Mouse (Mus musculus): Measurements from ENCODE around the gene Dut. TPM values are rescaled to one million over a fixed set of nuclear protein-coding genes. Genes with fewer than 3 reads are reported as not detected.

The Dut gene
- 176 and 187 TPM in 2 replicates for polyA plus RNA-seq (2014; fragmentation: Nextera tagmentation; extraction: Ambion mirVana)

DNA sequence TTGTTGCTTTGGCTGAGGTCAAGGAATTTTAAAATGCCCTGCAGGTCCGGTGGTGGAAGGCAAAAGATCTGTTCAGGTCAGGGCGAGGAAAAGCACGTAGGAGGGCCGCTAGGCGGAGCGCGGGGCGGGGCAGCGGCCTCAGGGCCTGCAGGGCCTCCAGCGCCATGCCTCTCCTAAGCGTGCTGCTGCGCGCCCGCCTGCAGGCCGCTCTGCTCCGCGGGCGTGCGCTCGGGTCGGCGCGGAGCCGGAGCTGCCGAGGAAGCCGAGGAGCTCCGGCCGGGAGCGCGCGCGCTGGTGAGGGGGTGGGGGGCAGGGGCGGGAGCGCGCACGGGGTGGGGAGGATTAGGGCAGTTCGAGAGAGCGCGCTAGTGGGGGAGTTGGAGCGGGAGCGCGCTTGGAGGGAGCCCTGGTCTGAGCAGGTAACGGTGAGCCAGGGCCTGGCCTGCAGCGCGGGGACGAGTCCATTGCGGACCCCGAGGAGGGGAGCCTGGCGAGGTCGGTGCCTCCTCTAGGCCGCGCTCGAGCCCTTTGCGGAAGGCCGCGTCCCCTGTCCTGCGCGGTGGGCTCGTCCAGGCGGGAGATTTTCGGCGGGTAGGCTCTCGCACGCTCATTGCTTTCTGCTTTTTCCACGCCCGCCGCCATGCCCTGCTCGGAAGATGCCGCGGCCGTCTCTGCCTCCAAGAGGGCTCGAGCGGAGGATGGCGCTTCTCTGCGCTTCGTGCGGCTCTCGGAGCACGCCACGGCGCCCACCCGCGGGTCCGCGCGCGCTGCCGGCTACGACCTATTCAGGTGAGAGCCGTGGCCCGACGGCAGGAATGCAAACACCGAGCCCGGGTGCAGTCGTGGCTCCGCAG, at the start of gene Dut:
Dut (plus strand) TSS at position 83 of the 854 bp plus-strand sequence.
- Histone ChIP-seq H3K9me3 (ENCODE audit: control insufficient read depth, low read length) (no peaks in the 10 kb centered on the region), H3K4me3 (ENCODE audit: low read depth, low read length) (peak within 1 kb of the TSS; percentile 77), H3K27ac (ENCODE audit: low read depth, low read length) (peak within 1 kb of the TSS; percentile 80), H3K36me3 (ENCODE audit: control insufficient read depth, insufficient read depth, low read length) (no peaks in the 10 kb centered on the region), H3K27me3 (ENCODE audit: control insufficient read depth, insufficient read depth, low read length) (no peaks in the 10 kb centered on the region), H3K4me1 (replicated peaks; ENCODE audit: control insufficient read depth, insufficient read depth, low read length) (no peaks in the 10 kb centered on the region), H3K4me2 (replicated peaks; ENCODE audit: low read depth, low read length) (peak within 1 kb of the TSS; percentile 79), H3K9ac (ENCODE audit: low read depth, low read length) (peak within 1 kb of the TSS; percentile 90)
- ATAC-seq (ENCODE audit: low FRiP score) (peak; percentile 100), DNase-seq (ENCODE audit: low spot score) (peak; percentile 95)
- WGBS, result under 1% methylated on average over 84 of the region's 96 CpGs

DNA sequence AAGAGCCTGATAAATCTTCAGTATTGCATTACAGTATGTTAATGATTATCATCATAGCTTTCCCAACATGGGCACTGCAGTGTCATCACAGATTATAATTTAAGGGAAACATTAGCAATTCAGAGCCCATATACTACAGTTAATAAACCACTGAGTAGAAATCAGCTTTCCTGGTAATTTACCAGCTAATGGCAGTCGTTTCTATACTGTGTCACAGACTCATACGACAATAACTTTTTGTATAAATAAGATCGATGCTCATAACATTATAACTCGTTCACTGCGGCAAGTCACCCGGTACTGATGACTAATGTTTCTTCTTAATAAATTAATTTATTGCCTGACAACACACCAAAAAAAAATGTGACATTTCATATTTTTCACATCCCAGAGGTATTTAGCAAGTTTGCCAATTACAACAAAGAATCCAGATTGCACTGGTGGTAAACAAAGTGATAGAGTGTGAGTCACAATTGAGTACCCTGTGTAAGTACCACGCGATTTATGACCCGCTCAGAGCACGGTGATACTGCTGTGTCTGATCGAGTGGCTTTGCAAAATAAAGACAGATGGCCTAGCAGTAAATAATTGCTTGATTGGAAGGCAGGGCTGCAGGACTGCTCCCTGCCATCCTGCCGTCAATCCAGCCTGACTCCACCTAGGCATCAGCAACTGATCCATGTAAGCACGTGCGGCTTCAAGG, 37.9 kb upstream of the Dut start:
- Histone ChIP-seq H3K9ac (ENCODE audit: low read depth, low read length) (no peak overlapping the region), H3K27me3 (ENCODE audit: control insufficient read depth, insufficient read depth, low read length) (no peaks in the 10 kb centered on the region), H3K4me1 (replicated peaks; ENCODE audit: control insufficient read depth, insufficient read depth, low read length) (no peaks in the 10 kb centered on the region), H3K36me3 (ENCODE audit: control insufficient read depth, insufficient read depth, low read length) (no peaks in the 10 kb centered on the region), H3K4me2 (replicated peaks; ENCODE audit: low read depth, low read length) (no peak overlapping the region), H3K27ac (ENCODE audit: low read depth, low read length) (no peak overlapping the region), H3K9me3 (ENCODE audit: control insufficient read depth, low read length) (no peaks in the 10 kb centered on the region), H3K4me3 (ENCODE audit: low read depth, low read length) (no peak overlapping the region)
- ATAC-seq (ENCODE audit: low FRiP score), result no peak
- WGBS, result 78% methylated on average over 14 of the region's 14 CpGs
- no peak for DNase-seq (ENCODE audit: low spot score)

DNA sequence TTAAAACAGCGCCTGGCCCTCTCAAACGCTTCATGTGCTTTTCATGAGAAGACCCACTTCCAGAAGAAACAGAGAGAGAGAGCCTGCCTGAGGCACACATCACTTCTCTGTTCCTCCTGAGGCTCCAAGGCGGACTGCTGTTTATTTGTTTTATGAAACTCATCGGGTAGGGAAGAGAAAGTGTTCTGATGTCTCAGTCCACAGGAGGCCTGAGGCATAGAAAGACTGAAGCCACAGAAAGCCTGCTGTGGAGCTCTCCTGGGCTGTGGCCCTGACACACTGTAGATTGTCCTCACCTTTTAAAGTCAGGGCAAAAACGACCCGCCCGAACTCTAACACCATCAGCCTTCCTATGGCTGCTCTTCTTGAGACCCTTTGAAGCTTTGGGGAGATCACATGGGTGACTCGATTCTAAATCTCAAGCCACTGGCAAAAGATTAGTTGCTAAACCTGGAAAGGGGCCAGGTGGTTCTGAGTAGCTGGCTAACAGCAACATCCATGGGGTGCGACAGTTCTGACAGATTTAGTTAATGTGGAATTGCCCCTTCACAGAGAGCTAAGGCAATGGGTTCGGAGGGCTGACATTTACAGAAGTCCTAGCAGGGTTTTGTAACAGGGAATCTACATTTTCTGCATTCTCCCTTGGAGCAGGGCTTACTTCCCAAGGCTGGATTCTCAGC, 35.0 kb upstream of the Dut start:
- no peak overlapping the region for H3K4me3 ChIP-seq (ENCODE audit: low read depth, low read length)
- no peak overlapping the region for H3K9ac ChIP-seq (ENCODE audit: low read depth, low read length)
- no peak for ATAC-seq (ENCODE audit: low FRiP score)
- WGBS, result 69% methylated on average over 10 of the region's 10 CpGs
- H3K27ac ChIP-seq (ENCODE audit: low read depth, low read length), result no peak overlapping the region
- H3K27me3 ChIP-seq (ENCODE audit: control insufficient read depth, insufficient read depth, low read length), result no peaks in the 10 kb centered on the region
- no peaks in the 10 kb centered on the region for H3K36me3 ChIP-seq (ENCODE audit: control insufficient read depth, insufficient read depth, low read length)
- no peaks in the 10 kb centered on the region for H3K4me1 ChIP-seq (replicated peaks; ENCODE audit: control insufficient read depth, insufficient read depth, low read length)
- no peak for DNase-seq (ENCODE audit: low spot score)
- no peaks in the 10 kb centered on the region for H3K9me3 ChIP-seq (ENCODE audit: control insufficient read depth, low read length)
- H3K4me2 ChIP-seq (replicated peaks; ENCODE audit: low read depth, low read length), result no peak overlapping the region

DNA sequence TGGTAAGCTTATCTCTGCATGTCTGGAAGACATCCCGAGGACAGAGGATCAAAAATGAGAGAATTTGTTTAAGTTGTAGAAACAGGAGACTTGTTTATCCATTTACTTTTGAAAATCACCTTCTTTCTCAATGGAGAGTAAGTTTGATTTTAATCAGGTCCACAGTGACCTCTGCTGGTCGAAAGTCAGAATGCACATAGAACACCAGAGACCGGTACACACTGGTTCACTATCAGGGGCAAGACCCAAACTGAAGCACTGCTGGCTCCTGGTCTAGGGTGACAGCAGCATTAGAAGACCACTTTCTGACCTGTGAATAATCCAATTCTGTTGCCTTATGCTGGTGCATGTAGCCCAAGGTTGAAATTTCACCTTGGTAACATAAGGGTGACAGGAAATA, 32.4 kb upstream of the Dut start:
- Histone ChIP-seq H3K36me3 (ENCODE audit: control insufficient read depth, insufficient read depth, low read length) (no peaks in the 10 kb centered on the region), H3K9me3 (ENCODE audit: control insufficient read depth, low read length) (no peaks in the 10 kb centered on the region), H3K4me3 (ENCODE audit: low read depth, low read length) (no peak overlapping the region), H3K27ac (ENCODE audit: low read depth, low read length) (no peak overlapping the region), H3K9ac (ENCODE audit: low read depth, low read length) (no peak overlapping the region), H3K4me1 (replicated peaks; ENCODE audit: control insufficient read depth, insufficient read depth, low read length) (no peaks in the 10 kb centered on the region), H3K4me2 (replicated peaks; ENCODE audit: low read depth, low read length) (no peak overlapping the region), H3K27me3 (ENCODE audit: control insufficient read depth, insufficient read depth, low read length) (no peaks in the 10 kb centered on the region)
- 8% methylated on average over 3 of the region's 3 CpGs for WGBS
- ATAC-seq (ENCODE audit: low FRiP score) (peak; percentile 61; the same call in 1 of the 2 replicates), DNase-seq (ENCODE audit: low spot score) (peak; percentile 90)

DNA sequence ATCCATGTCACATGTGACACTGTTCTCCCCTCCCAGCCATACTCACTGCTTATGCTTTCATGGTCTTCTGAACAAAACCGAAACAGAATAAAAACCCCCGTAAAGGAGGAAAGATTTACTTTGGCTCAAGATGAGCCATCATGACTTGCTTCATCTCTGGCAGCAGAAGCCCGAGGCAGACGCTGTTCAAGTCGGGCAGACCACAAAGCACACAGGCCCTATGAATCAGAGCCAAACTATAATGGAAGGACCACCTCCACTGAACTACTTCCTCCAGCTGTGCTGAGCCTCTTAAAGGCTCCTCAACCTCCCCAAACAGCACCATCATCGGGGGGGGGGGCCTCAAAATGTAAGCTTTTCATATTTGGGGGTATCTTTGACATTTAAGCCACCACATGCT, 29.7 kb upstream of the Dut start:
- no peak for DNase-seq (ENCODE audit: low spot score)
- Histone ChIP-seq H3K36me3 (ENCODE audit: control insufficient read depth, insufficient read depth, low read length) (no peaks in the 10 kb centered on the region), H3K4me3 (ENCODE audit: low read depth, low read length) (no peak overlapping the region), H3K27me3 (ENCODE audit: control insufficient read depth, insufficient read depth, low read length) (no peaks in the 10 kb centered on the region), H3K9ac (ENCODE audit: low read depth, low read length) (no peak overlapping the region), H3K27ac (ENCODE audit: low read depth, low read length) (no peak overlapping the region), H3K4me2 (replicated peaks; ENCODE audit: low read depth, low read length) (no peak overlapping the region), H3K4me1 (replicated peaks; ENCODE audit: control insufficient read depth, insufficient read depth, low read length) (no peaks in the 10 kb centered on the region), H3K9me3 (ENCODE audit: control insufficient read depth, low read length) (no peaks in the 10 kb centered on the region)
- ATAC-seq (ENCODE audit: low FRiP score), result no peak
- 83% methylated on average over 6 of the region's 6 CpGs for WGBS

DNA sequence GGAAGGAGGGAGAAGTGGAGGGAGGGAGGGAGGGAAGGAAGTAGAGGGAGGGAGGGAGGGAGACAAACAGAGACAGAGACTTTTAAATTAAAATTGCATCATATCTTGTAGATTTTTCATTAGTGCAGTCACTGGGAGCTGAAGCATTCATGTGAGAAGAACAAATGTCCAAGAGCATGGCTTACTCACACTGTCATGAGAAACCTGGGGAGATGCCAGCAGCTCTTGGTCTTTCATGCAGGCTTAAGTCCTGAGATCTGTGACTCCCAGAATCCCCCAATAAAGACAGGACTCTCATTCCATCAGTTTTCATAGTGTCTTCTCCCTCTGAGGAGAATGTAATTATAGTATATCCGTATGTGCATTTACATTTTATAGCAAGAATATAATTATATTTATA, 28.4 kb upstream of the Dut start:
- no peak overlapping the region for H3K27ac ChIP-seq (ENCODE audit: low read depth, low read length)
- H3K36me3 ChIP-seq (ENCODE audit: control insufficient read depth, insufficient read depth, low read length), result no peaks in the 10 kb centered on the region
- H3K9ac ChIP-seq (ENCODE audit: low read depth, low read length), result no peak overlapping the region
- H3K9me3 ChIP-seq (ENCODE audit: control insufficient read depth, low read length), result no peaks in the 10 kb centered on the region
- DNase-seq (ENCODE audit: low spot score) (no peak), ATAC-seq (ENCODE audit: low FRiP score) (no peak)
- H3K4me1 ChIP-seq (replicated peaks; ENCODE audit: control insufficient read depth, insufficient read depth, low read length), result no peaks in the 10 kb centered on the region
- H3K27me3 ChIP-seq (ENCODE audit: control insufficient read depth, insufficient read depth, low read length), result no peaks in the 10 kb centered on the region
- no peak overlapping the region for H3K4me3 ChIP-seq (ENCODE audit: low read depth, low read length)
- no peak overlapping the region for H3K4me2 ChIP-seq (replicated peaks; ENCODE audit: low read depth, low read length)
- 85% methylated on average over 1 of the region's 1 CpGs for WGBS

DNA sequence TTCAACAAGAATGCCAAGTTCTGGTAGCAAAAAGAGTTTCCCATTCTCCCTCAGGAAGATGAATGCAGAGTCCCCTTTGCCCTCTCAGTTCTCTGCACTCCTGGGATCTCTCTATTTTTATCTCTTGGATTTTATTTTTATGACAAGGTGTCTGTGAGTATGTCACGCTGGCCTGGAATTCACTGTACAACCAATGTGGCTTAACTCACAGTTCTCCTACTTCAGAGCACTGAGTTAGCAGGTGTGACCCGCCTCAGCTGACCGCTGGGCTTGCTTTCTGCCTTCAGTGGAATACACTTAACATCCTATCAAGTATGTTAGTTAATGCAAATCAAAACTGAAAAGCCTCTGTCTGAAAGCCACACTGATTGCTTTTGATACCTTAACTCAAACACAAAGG, 27.7 kb upstream of the Dut start:
- H3K27me3 ChIP-seq (ENCODE audit: control insufficient read depth, insufficient read depth, low read length), result no peaks in the 10 kb centered on the region
- no peak overlapping the region for H3K4me2 ChIP-seq (replicated peaks; ENCODE audit: low read depth, low read length)
- no peak overlapping the region for H3K9ac ChIP-seq (ENCODE audit: low read depth, low read length)
- H3K27ac ChIP-seq (ENCODE audit: low read depth, low read length), result no peak overlapping the region
- H3K4me3 ChIP-seq (ENCODE audit: low read depth, low read length), result no peak overlapping the region
- ATAC-seq (ENCODE audit: low FRiP score), result no peak
- no peak for DNase-seq (ENCODE audit: low spot score)
- 75% methylated on average over 3 of the region's 3 CpGs for WGBS
- no peaks in the 10 kb centered on the region for H3K4me1 ChIP-seq (replicated peaks; ENCODE audit: control insufficient read depth, insufficient read depth, low read length)
- no peaks in the 10 kb centered on the region for H3K9me3 ChIP-seq (ENCODE audit: control insufficient read depth, low read length)
- no peaks in the 10 kb centered on the region for H3K36me3 ChIP-seq (ENCODE audit: control insufficient read depth, insufficient read depth, low read length)

DNA sequence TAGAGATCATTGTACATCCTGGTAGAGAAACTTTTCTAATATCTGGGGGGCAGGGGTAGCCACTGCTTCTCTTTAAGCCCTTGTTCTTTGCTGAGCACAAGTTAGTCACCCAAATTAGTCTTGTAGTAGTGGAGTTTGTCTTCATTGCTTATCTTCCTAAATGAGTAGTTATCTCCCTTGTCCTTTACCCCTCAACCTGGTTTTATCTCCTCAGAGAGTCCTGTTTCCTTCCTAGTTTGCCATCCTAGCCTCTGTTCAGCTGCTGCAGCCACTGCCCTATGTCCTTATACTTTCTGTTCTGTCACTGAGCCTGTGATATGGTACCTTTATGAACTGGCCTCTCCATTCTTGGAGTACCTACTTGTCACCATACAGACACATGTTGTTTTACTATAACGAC, 25.3 kb upstream of the Dut start:
- H3K27me3 ChIP-seq (ENCODE audit: control insufficient read depth, insufficient read depth, low read length), result no peaks in the 10 kb centered on the region
- ATAC-seq (ENCODE audit: low FRiP score) (no peak), DNase-seq (ENCODE audit: low spot score) (no peak)
- H3K4me3 ChIP-seq (ENCODE audit: low read depth, low read length), result no peak overlapping the region
- H3K4me1 ChIP-seq (replicated peaks; ENCODE audit: control insufficient read depth, insufficient read depth, low read length), result no peaks in the 10 kb centered on the region
- WGBS, result 81% methylated on average over 1 of the region's 1 CpGs
- H3K36me3 ChIP-seq (ENCODE audit: control insufficient read depth, insufficient read depth, low read length), result no peaks in the 10 kb centered on the region
- no peak overlapping the region for H3K4me2 ChIP-seq (replicated peaks; ENCODE audit: low read depth, low read length)
- H3K9ac ChIP-seq (ENCODE audit: low read depth, low read length), result no peak overlapping the region
- H3K9me3 ChIP-seq (ENCODE audit: control insufficient read depth, low read length), result no peaks in the 10 kb centered on the region
- H3K27ac ChIP-seq (ENCODE audit: low read depth, low read length), result no peak overlapping the region

Data from hindbrain, embryonic 11.5 days (tissue).